Mouse (Mus musculus) midbrain, embryonic 14.5 days (tissue): ENCODE results near the gene Fancd2. TPM values are rescaled to one million over a fixed set of nuclear protein-coding genes. Genes with fewer than 3 reads are reported as not detected.

Experiments used
- ATAC-seq: fragments of 200-750 bp; cut with Nextera tagmentation; 2 replicates; pipeline ENCODE4 v1.8.0; 2017; ENCODE audit warnings: moderate number of reproducible peaks, moderate library complexity; ENCODE audit not compliant: low FRiP score, low TSS enrichment
- DNase-seq: peaks from one replicate; pipeline ENCODE4 v3.0.0-alpha.2; 2015
- H3K27ac ChIP-seq: fragments of 300-500 bp; sonication (generic); replicated peaks from 2 replicates; pipeline ENCODE4 v1.5.1; 2014; ENCODE audit warnings: mild to moderate bottlenecking, low read depth, low read length, moderate library complexity
- H3K27me3 ChIP-seq: fragments of 300-500 bp; sonication (generic); 2 replicates; pipeline ENCODE4 v1.6.1; 2014; ENCODE audit warnings: low read length, control low read depth, mixed read lengths; ENCODE audit not compliant: control insufficient read depth, insufficient read depth
- H3K36me3 ChIP-seq: fragments of 300-500 bp; sonication (generic); 2 replicates; pipeline ENCODE4 v1.6.1; 2014; ENCODE audit warnings: low read length, control low read depth; ENCODE audit not compliant: control insufficient read depth, insufficient read depth
- H3K4me1 ChIP-seq: fragments of 300-500 bp; sonication (generic); 2 replicates; pipeline ENCODE4 v1.6.1; 2014; ENCODE audit warnings: mild to moderate bottlenecking, antibody characterized with exemption, low read length, control low read depth; ENCODE audit not compliant: control insufficient read depth, insufficient read depth
- H3K4me2 ChIP-seq: fragments of 300-500 bp; sonication (generic); 2 replicates; pipeline ENCODE4 v1.6.1; 2014; ENCODE audit warnings: mild to moderate bottlenecking, low read length, moderate library complexity
- H3K4me3 ChIP-seq: fragments of 300-500 bp; sonication (generic); replicated peaks from 2 replicates; pipeline ENCODE4 v1.5.1; 2014; ENCODE audit warnings: low read depth, low read length
- H3K9ac ChIP-seq: fragments of 300-500 bp; sonication (generic); replicated peaks from 2 replicates; pipeline ENCODE4 v1.6.1; 2014; ENCODE audit warnings: mild to moderate bottlenecking, low read length, moderate library complexity
- H3K9me3 ChIP-seq: fragments of 300-500 bp; sonication (generic); 2 replicates; pipeline ENCODE4 v1.6.1; 2016; ENCODE audit warnings: low read length, control low read depth, mixed read lengths; ENCODE audit not compliant: control insufficient read depth
- WGBS: fragments of 180-500 bp; shearing (Covaris S2); extraction: QIAGEN DNeasy Blood & Tissue Kit; methylation state at CpG from one replicate; pipeline ENCODE4 v1.1.7; 2014; 5-methylcytosine and 5-hydroxymethylcytosine counted together
- polyA plus RNA-seq: library from polyadenylated mRNA; unstranded; fragments of >200 nt; fragmentation: Nextera tagmentation; extraction: Ambion mirVana; gene quantifications from 2 replicates; pipeline ENCODE4 v1.2.1, GENCODE M21; 2014

Fancd2 gene
- polyA plus RNA-seq, 1 experiment from 2014 or later, result 3.7 TPM

DNA sequence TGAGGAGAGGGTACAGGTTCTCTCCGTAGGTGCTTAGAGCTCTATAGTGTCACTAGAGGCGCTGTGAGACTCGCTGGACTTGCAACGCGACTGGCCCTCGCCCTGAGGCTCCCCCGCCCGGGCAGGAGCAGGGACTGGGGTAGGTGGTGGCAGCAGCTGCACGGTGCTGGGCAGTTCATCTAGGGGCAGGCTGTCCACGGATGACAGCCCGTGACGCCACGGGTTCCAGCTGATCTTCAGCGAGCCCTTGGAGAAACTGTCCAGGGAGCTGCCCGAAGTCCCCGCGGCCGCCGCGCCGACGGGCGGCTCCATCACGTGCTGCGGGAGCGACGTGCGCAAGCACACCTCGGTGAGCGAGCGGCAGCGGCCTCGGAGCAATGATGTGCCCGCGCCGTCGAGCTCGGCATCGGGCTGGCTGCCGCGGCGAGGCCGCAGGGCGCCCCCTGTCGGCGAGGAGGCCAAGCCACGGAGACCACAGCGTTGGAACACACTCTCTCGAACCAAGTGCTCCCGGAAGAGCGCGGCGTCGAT is 37.2 kb upstream of the Fancd2 start:
- Histone ChIP-seq H3K4me2 (peak overlapping the region; percentile 55), H3K36me3 (peaks cover 40% of the 10 kb centered on the region), H3K9me3 (no peaks in the 10 kb centered on the region), H3K9ac (peak overlapping the region; percentile 31), H3K27me3 (no peaks in the 10 kb centered on the region; the same call in 1 of the 2 replicates), H3K4me1 (no peaks in the 10 kb centered on the region), H3K4me3 (peak overlapping the region; percentile 32), H3K27ac (no peak overlapping the region)
- peak; percentile 86 for DNase-seq
- WGBS, result 2% methylated on average over 50 of the region's 54 CpGs
- ATAC-seq, result peak; percentile 79; the same call in 1 of the 2 replicates

DNA sequence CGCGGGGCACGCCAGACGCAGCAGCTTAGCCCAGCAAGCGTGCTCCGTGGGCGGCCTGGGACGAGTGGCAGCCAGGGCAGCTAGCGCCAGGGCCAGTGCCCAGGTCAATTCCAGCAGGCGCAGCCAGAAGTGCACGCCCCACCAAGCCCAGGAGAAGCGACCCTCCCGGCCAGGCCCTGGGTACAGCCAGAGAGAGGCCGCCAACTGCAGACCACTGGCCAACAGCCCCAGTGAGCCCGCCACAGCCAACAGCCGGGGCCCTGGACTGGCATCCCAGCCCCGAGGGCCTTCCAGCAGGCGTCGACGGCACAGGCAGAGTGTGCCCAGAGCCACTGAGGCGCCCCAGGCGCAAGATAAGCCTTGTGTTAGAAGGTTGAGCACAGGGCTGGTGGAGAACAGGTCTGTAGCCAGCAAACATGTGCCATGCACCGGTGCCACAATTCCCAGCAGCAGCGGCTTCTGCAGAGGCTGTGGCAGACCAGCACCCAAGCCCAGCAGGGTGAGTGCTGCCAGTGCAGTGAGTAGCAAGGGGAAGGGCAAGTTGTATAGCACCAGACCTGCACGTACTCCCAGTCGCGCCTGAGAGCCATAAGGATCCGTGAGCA is 36.3 kb upstream of the Fancd2 start:
- Histone ChIP-seq H3K36me3 (peaks cover 31% of the 10 kb centered on the region), H3K27me3 (no peaks in the 10 kb centered on the region; the same call in 1 of the 2 replicates), H3K4me1 (no peaks in the 10 kb centered on the region), H3K27ac (no peak overlapping the region), H3K4me2 (peak overlapping the region; percentile 55), H3K9ac (no peak overlapping the region), H3K9me3 (no peaks in the 10 kb centered on the region), H3K4me3 (peak overlapping the region; percentile 32; the same call in 1 of the 2 replicates)
- WGBS, result 58% methylated on average over 28 of the region's 28 CpGs
- DNase-seq, result no peak
- no peak for ATAC-seq

DNA sequence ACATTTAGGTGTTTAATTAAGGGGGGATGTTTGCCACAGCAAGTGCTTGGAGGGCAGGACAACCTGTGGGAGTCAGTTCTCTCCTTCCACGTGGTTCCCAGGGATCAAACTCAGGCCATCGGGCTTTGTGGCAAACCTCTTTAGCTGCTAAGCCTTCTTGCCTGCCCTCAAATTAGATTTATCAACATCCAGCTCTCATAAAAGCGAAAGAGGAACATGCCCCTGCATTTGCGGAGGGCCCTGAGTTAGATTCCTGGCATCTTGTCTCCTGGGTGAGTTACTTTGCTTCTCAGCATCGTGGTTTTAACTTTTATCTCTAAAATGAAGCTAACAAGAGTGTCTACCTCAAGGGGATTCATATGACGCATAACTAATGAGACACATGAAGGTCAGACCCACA is 32.1 kb upstream of the Fancd2 start:
- no peak for ATAC-seq
- Histone ChIP-seq H3K4me3 (no peak overlapping the region), H3K9me3 (no peaks in the 10 kb centered on the region), H3K4me2 (no peak overlapping the region), H3K27ac (no peak overlapping the region), H3K36me3 (0 out of 2 replicates have a peak, but pooled peaks cover 5% of the 10 kb centered on the region), H3K9ac (no peak overlapping the region), H3K4me1 (0 out of 2 replicates have a peak, but pooled peaks cover 9% of the 10 kb centered on the region), H3K27me3 (no peaks in the 10 kb centered on the region; the same call in 1 of the 2 replicates)
- DNase-seq, result no peak
- WGBS, result 83% methylated on average over 6 of the region's 6 CpGs

DNA sequence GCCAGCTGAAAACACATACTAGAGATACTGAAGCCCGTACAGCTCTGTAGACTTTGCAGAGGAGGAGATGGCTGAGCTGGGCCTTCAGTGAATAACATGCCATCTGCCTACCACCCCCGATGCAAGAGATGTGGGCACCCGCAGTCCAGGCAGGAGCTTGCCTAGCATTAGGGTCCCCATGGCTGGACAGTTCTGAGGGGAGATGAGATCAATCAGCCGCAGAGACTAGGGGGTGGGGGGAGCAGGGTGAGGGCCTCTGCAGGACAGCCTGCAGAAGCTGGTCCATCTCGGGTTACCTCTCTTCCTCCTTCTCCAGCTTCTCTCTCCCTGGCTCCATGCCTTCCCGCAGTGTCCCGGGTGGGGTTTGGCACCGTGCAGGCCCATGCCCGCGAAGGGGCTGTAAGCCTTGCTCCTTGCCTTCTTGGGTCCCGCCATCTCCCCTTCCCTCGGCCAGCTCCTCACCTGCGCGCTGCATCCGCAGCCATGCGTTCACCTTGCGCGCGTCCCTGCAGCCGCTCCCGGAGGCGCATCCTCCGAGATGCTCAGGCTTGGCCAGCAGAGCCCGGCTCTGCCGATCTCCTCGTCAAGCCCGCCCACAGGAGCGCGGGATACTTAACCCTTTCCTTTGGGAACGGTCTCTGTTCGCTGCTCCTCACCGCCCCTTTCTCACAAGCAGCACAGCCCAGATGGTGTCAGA is 29.9 kb upstream of the Fancd2 start, which contains the start of gene Prrt3:
TSS of gene Prrt3 (minus strand) at position 544 of the 697 bp plus-strand sequence.
- WGBS, result 4% methylated on average over 32 of the region's 32 CpGs
- Histone ChIP-seq H3K36me3 (0 out of 2 replicates have a peak, but pooled peaks cover 5% of the 10 kb centered on the region), H3K4me3 (peak within 1 kb of the TSS; percentile 58), H3K4me2 (peak within 1 kb of the TSS; percentile 67), H3K27me3 (no peaks in the 10 kb centered on the region; the same call in 1 of the 2 replicates), H3K9me3 (no peaks in the 10 kb centered on the region), H3K9ac (peak within 1 kb of the TSS; percentile 74), H3K4me1 (0 out of 2 replicates have a peak, but pooled peaks cover 9% of the 10 kb centered on the region), H3K27ac (peak within 1 kb of the TSS; percentile 68)
- ATAC-seq, result peak; percentile 84
- DNase-seq, result peak; percentile 87

DNA sequence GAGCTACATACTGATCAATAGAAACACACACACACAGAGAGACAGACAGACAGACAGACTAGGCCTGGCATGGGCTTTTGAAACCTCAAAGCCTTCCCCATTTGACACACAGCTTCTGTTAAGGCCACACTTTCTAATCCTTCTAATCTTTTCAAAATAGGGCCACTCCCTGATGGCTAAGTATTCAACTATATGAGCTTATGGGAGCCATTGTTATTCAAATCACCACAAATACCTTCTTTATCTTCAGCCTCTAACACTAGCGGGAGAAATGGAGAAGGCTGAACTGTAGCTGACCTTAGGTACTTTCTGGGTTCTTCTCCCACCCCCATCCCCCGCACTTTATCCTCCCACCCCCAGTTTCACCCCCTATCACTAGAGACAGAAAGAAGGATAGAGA is 28.7 kb upstream of the Fancd2 start:
- DNase-seq (no peak), ATAC-seq (no peak)
- Histone ChIP-seq H3K9me3 (no peaks in the 10 kb centered on the region), H3K4me3 (no peak overlapping the region), H3K27ac (no peak overlapping the region), H3K9ac (no peak overlapping the region), H3K36me3 (0 out of 2 replicates have a peak, but pooled peaks cover 2% of the 10 kb centered on the region), H3K4me1 (0 out of 2 replicates have a peak, but pooled peaks cover 9% of the 10 kb centered on the region), H3K27me3 (no peaks in the 10 kb centered on the region; the same call in 1 of the 2 replicates), H3K4me2 (no peak overlapping the region)
- 30% methylated on average over 2 of the region's 2 CpGs for WGBS

DNA sequence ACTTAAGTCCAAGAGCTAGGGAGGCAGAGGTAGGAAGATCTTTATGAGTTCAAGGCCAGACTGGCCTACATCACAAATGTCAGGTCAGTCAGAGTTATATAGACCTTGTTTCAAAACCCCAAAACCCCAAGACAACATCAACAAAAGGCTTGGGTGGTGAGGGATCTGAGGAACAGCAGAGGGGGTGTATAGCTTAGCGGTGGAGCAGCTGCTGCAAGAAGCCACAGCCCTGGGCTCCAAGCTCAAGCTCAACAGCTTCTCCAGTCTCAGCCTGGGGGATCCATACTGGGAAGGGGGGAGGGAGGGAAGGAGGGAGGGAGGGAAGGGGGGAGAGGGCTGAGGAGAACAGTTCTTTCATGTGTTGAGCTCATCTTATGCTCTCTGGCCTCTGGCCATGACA is 25.8 kb upstream of the Fancd2 start:
- Histone ChIP-seq H3K27ac (no peak overlapping the region), H3K27me3 (no peaks in the 10 kb centered on the region; the same call in 1 of the 2 replicates), H3K4me1 (0 out of 2 replicates have a peak, but pooled peaks cover 7% of the 10 kb centered on the region), H3K4me3 (no peak overlapping the region), H3K9ac (no peak overlapping the region), H3K36me3 (no peaks in the 10 kb centered on the region), H3K4me2 (no peak overlapping the region), H3K9me3 (no peaks in the 10 kb centered on the region)
- no peak for DNase-seq
- ATAC-seq, result no peak
- WGBS, result 85% methylated on average over 1 of the region's 1 CpGs

DNA sequence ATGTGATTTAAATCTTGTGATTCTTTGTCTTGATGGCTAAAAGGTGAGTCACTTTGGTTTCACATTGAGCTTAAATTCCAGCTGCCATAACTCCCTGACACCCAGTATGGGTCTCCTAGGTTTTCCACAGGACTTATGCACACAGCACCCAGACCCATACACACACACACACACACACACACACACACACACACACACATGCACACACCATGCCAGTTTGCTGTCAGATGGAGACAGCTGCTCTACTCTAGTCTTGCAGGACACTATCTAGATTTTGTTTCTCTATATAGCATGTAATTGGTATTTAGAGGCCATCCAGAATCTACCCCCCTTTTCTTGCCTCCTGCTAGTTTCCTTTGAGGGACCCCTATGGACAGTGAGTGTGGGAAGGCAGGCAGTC is 24.4 kb upstream of the Fancd2 start:
- Histone ChIP-seq H3K27me3 (no peaks in the 10 kb centered on the region), H3K9me3 (no peaks in the 10 kb centered on the region), H3K36me3 (0 out of 2 replicates have a peak, but pooled peaks cover 2% of the 10 kb centered on the region), H3K4me3 (no peak overlapping the region), H3K4me2 (no peak overlapping the region), H3K9ac (no peak overlapping the region), H3K4me1 (0 out of 2 replicates have a peak, but pooled peaks cover 4% of the 10 kb centered on the region), H3K27ac (no peak overlapping the region)
- ATAC-seq (no peak), DNase-seq (no peak)

DNA sequence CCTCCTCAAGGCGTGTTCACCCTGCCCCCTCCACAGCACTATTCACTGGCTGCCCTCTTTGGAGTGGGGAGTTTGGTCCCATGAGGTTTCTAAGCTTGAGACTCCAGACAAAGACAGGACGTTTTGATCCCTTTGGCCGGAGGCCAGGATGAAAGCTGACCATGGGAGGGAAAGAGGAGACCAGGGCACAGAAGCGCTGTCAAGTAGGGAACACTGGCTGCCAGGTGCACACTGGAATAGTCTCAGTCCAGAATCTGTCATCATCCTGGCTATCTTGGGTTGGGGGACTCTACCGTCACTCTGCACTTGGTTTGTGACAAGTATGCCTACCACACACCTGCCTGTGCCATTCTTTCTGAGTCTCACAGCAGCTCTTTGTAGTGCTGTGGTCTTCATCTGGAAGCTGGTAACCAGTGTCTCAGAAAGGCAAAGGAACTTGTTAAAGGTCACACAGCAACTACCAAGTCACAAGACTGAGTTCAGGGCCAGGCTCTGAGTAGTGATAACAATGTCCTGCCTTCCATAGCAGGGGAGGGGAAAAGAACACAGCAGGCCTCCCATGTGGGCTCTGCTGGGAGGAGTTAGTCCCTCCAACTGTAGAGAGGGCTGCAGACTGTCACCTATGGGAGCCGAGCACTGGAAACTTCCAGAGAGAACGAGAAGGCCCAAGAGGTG is 23.1 kb upstream of the Fancd2 start:
- no peak for ATAC-seq
- Histone ChIP-seq H3K27ac (no peak overlapping the region), H3K4me3 (no peak overlapping the region), H3K4me2 (no peak overlapping the region), H3K9ac (no peak overlapping the region), H3K27me3 (no peaks in the 10 kb centered on the region), H3K4me1 (no peaks in the 10 kb centered on the region), H3K9me3 (no peaks in the 10 kb centered on the region), H3K36me3 (peaks cover 6% of the 10 kb centered on the region)
- 61% methylated on average over 7 of the region's 7 CpGs for WGBS
- DNase-seq, result peak; percentile 31
